Mouse (Mus musculus) forebrain, embryonic 10.5 days (tissue): Measurements from ENCODE around the gene Mx1. TPM values are rescaled to one million over a fixed set of nuclear protein-coding genes. Genes with fewer than 3 reads are reported as not detected.

ENCODE experiments used
- DNase-seq: peaks from one replicate; pipeline ENCODE4 v3.0.0-alpha.2; 2017; ENCODE audit warnings: low spot score; ENCODE audit errors: extremely low spot score
- H3K27ac ChIP-seq: fragments of 300-500 bp; sonication (generic); 2 replicates; pipeline ENCODE4 v1.5.1; 2016; ENCODE audit warnings: mild to moderate bottlenecking
- H3K27me3 ChIP-seq: fragments of 300-500 bp; sonication (generic); 2 replicates; pipeline ENCODE4 v1.6.1; 2016; ENCODE audit warnings: mild to moderate bottlenecking; ENCODE audit not compliant: poor library complexity, severe bottlenecking
- H3K36me3 ChIP-seq: fragments of 300-500 bp; sonication (generic); replicated peaks from 2 replicates; pipeline ENCODE4 v1.6.1; 2016; ENCODE audit warnings: mild to moderate bottlenecking, moderate library complexity
- H3K4me1 ChIP-seq: fragments of 300-500 bp; sonication (generic); 2 replicates; pipeline ENCODE4 v1.6.1; 2016
- H3K4me3 ChIP-seq: fragments of 300-500 bp; sonication (generic); 2 replicates; pipeline ENCODE4 v1.5.1; 2016; ENCODE audit warnings: mild to moderate bottlenecking, moderate library complexity
- H3K9me3 ChIP-seq: fragments of 300-500 bp; sonication (generic); 2 replicates; pipeline ENCODE4 v1.6.1; 2016; ENCODE audit warnings: mild to moderate bottlenecking, moderate library complexity
- WGBS: fragments of 180-500 bp; shearing (Covaris S2); methylation state at CpG from one replicate; pipeline ENCODE4 v1.1.7; 2016; 5-methylcytosine and 5-hydroxymethylcytosine counted together
- polyA plus RNA-seq: library from polyadenylated mRNA; unstranded; fragments of >200 nt; fragmentation: Nextera tagmentation; extraction: Ambion mirVana; gene quantifications from 2 replicates; pipeline ENCODE4 v1.2.1, GENCODE M21; 2016

Gene Mx1
- 0.16 and 0.27 TPM in 2 replicates for polyA plus RNA-seq

- H3K4me3 ChIP-seq: no peak within 1 kb of the TSS
- H3K4me1 ChIP-seq: peaks cover 14% of the 10 kb centered on the region
- peak within 1 kb of the TSS; percentile 51; the same call in 1 of the 2 replicates for H3K27ac ChIP-seq
- peak; percentile 15 for DNase-seq
- no peaks in the 10 kb centered on the region for H3K27me3 ChIP-seq
- no peaks in the 10 kb centered on the region for H3K36me3 ChIP-seq
- H3K9me3 ChIP-seq: no peaks in the 10 kb centered on the region
- 32% methylated on average over 4 of the region's 4 CpGs for WGBS
These were observed at the start of gene Mx1 for GRCm38 (mm10) chr16:97462481-97463181. Gene Mx1 (minus strand): TSS chr16:97462907.

- Histone ChIP-seq H3K36me3 (no peaks in the 10 kb centered on the region), H3K9me3 (no peaks in the 10 kb centered on the region), H3K4me1 (no peaks in the 10 kb centered on the region), H3K27me3 (no peaks in the 10 kb centered on the region), H3K4me3 (no peak overlapping the region), H3K27ac (no peak overlapping the region)
- DNase-seq: no peak
- 92% methylated on average over 12 of the region's 12 CpGs for WGBS
These were observed 49.6 kb upstream of the Mx1 start for GRCm38 (mm10) chr16:97512347-97512751.

- no peak for DNase-seq
- no peaks in the 10 kb centered on the region for H3K27me3 ChIP-seq
- no peak overlapping the region for H3K4me3 ChIP-seq
- H3K9me3 ChIP-seq: no peaks in the 10 kb centered on the region
- no peak overlapping the region for H3K27ac ChIP-seq
- H3K4me1 ChIP-seq: no peaks in the 10 kb centered on the region
- H3K36me3 ChIP-seq: no peaks in the 10 kb centered on the region
These were observed 48.8 kb upstream of the Mx1 start for GRCm38 (mm10) chr16:97511495-97511894.

GRCm38 (mm10) chr16:97510849-97511248 lies 48.1 kb upstream of the Mx1 start:
- DNase-seq: no peak
- Histone ChIP-seq H3K36me3 (no peaks in the 10 kb centered on the region), H3K27me3 (no peaks in the 10 kb centered on the region), H3K9me3 (no peaks in the 10 kb centered on the region), H3K4me3 (no peak overlapping the region), H3K4me1 (no peaks in the 10 kb centered on the region), H3K27ac (no peak overlapping the region)
- 79% methylated on average over 5 of the region's 5 CpGs for WGBS

GRCm38 (mm10) chr16:97507783-97508182 lies 45.1 kb upstream of the Mx1 start:
- Histone ChIP-seq H3K36me3 (no peaks in the 10 kb centered on the region), H3K4me1 (no peaks in the 10 kb centered on the region), H3K27me3 (no peaks in the 10 kb centered on the region), H3K9me3 (no peaks in the 10 kb centered on the region), H3K27ac (no peak overlapping the region), H3K4me3 (no peak overlapping the region)
- DNase-seq: no peak

- no peaks in the 10 kb centered on the region for H3K27me3 ChIP-seq
- no peak for DNase-seq
- H3K27ac ChIP-seq: no peak overlapping the region
- H3K4me1 ChIP-seq: no peaks in the 10 kb centered on the region
- H3K9me3 ChIP-seq: no peaks in the 10 kb centered on the region
- 84% methylated on average over 3 of the region's 3 CpGs for WGBS
- no peak overlapping the region for H3K4me3 ChIP-seq
- H3K36me3 ChIP-seq: no peaks in the 10 kb centered on the region
These were observed 42.1 kb upstream of the Mx1 start for GRCm38 (mm10) chr16:97504793-97505192.

- Histone ChIP-seq H3K27ac (no peak overlapping the region), H3K4me1 (no peaks in the 10 kb centered on the region), H3K4me3 (no peak overlapping the region), H3K9me3 (no peaks in the 10 kb centered on the region), H3K36me3 (no peaks in the 10 kb centered on the region), H3K27me3 (no peaks in the 10 kb centered on the region)
- DNase-seq: no peak
- WGBS: 88% methylated on average over 3 of the region's 3 CpGs
These were observed 41.1 kb upstream of the Mx1 start for GRCm38 (mm10) chr16:97503849-97504248.

GRCm38 (mm10) chr16:97500901-97501300 lies 38.2 kb upstream of the Mx1 start:
- H3K9me3 ChIP-seq: no peaks in the 10 kb centered on the region
- WGBS: 93% methylated on average over 7 of the region's 7 CpGs
- no peaks in the 10 kb centered on the region for H3K27me3 ChIP-seq
- H3K4me3 ChIP-seq: no peak overlapping the region
- no peak for DNase-seq
- no peaks in the 10 kb centered on the region for H3K36me3 ChIP-seq
- no peak overlapping the region for H3K27ac ChIP-seq
- H3K4me1 ChIP-seq: no peaks in the 10 kb centered on the region

- Histone ChIP-seq H3K9me3 (no peaks in the 10 kb centered on the region), H3K4me1 (no peaks in the 10 kb centered on the region), H3K27me3 (no peaks in the 10 kb centered on the region), H3K4me3 (no peak overlapping the region), H3K27ac (no peak overlapping the region), H3K36me3 (no peaks in the 10 kb centered on the region)
- no peak for DNase-seq
- WGBS: 91% methylated on average over 7 of the region's 7 CpGs
These were observed 36.7 kb upstream of the Mx1 start for GRCm38 (mm10) chr16:97499450-97499849.

GRCm38 (mm10) chr16:97498139-97498538 lies 35.4 kb upstream of the Mx1 start:
- Histone ChIP-seq H3K27ac (no peak overlapping the region), H3K36me3 (no peaks in the 10 kb centered on the region), H3K27me3 (no peaks in the 10 kb centered on the region), H3K9me3 (no peaks in the 10 kb centered on the region), H3K4me1 (no peaks in the 10 kb centered on the region), H3K4me3 (no peak overlapping the region)
- no peak for DNase-seq
- 93% methylated on average over 3 of the region's 3 CpGs for WGBS

GRCm38 (mm10) chr16:97497682-97498081 lies 35.0 kb upstream of the Mx1 start:
- no peak for DNase-seq
- Histone ChIP-seq H3K4me1 (no peaks in the 10 kb centered on the region), H3K36me3 (no peaks in the 10 kb centered on the region), H3K27me3 (no peaks in the 10 kb centered on the region), H3K9me3 (no peaks in the 10 kb centered on the region), H3K27ac (no peak overlapping the region), H3K4me3 (no peak overlapping the region)
- 67% methylated on average over 5 of the region's 5 CpGs for WGBS

- Histone ChIP-seq H3K4me3 (no peak overlapping the region), H3K36me3 (no peaks in the 10 kb centered on the region), H3K9me3 (no peaks in the 10 kb centered on the region), H3K27ac (no peak overlapping the region), H3K27me3 (no peaks in the 10 kb centered on the region), H3K4me1 (no peaks in the 10 kb centered on the region)
- WGBS: 61% methylated on average over 3 of the region's 3 CpGs
- DNase-seq: no peak
These were observed 33.3 kb upstream of the Mx1 start for GRCm38 (mm10) chr16:97496026-97496425.

- H3K9me3 ChIP-seq: no peaks in the 10 kb centered on the region
- DNase-seq: no peak
- H3K4me3 ChIP-seq: no peak overlapping the region
- H3K27ac ChIP-seq: no peak overlapping the region
- no peaks in the 10 kb centered on the region for H3K36me3 ChIP-seq
- WGBS: 74% methylated on average over 1 of the region's 1 CpGs
- no peaks in the 10 kb centered on the region for H3K27me3 ChIP-seq
- H3K4me1 ChIP-seq: no peaks in the 10 kb centered on the region
These were observed 29.7 kb upstream of the Mx1 start for GRCm38 (mm10) chr16:97492369-97492768.

GRCm38 (mm10) chr16:97478655-97479054 lies 15.9 kb upstream of the Mx1 start:
- H3K27me3 ChIP-seq: no peaks in the 10 kb centered on the region
- no peak for DNase-seq
- H3K36me3 ChIP-seq: no peaks in the 10 kb centered on the region
- H3K9me3 ChIP-seq: no peaks in the 10 kb centered on the region
- no peaks in the 10 kb centered on the region for H3K4me1 ChIP-seq
- WGBS: 77% methylated on average over 2 of the region's 2 CpGs
- no peak overlapping the region for H3K27ac ChIP-seq
- H3K4me3 ChIP-seq: no peak overlapping the region
